Mouse (Mus musculus): Measurements from ENCODE around the gene Arl6ip1. TPM values are rescaled to one million over a fixed set of nuclear protein-coding genes. Genes with fewer than 3 reads are reported as not detected.

The Arl6ip1 gene
- polyA plus RNA-seq, 1 experiment from 2014 or later, result 381 TPM

DNA sequence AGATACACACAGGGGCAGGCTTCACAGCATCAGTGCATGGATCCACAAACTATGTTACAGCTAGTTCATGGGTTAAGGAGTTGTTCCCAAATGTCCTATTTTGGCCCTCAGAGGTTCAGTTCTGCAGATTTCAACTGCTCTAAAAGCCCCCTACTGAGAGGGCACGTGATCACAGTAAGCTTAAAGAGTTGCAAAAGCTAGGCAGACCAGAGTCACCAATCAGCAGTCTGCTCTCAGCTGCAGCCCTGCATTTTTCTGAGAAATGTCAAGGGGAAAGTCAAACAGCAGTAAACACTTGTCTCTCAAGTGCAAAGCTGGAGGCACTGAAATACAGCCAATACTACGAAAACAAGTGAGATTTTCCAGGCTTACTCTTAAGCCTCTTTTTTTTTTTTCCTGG, 10.3 kb downstream of the Arl6ip1 start:
- no peak for ATAC-seq (ENCODE audit: low FRiP score, low TSS enrichment)
- no peak overlapping the region for H3K4me3 ChIP-seq (ENCODE audit: low read length)

DNA sequence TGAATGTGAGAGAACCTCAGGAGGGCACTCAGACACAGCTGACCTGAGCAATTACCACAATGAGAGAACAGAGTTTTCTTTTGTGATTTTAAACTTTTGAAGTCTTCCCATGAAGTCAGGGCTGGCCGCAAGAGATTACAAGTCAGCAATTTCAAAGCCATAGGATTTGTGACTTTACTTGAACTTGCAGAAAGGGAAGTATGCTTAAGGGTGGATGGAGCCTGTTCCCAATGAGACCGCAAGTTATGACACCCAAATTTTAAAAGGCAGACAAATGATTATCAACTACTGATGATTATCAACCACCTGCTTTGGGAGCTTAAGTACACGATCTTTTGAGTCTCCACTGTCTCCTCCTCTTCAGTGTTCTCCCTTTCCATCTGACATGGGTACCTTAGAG, 11.0 kb downstream of the Arl6ip1 start:
- no peaks in the 10 kb centered on the region for H3K9me3 ChIP-seq (ENCODE audit: control insufficient read depth, low read length)
- no peak overlapping the region for H3K4me2 ChIP-seq (replicated peaks; ENCODE audit: low read depth, low read length)
- H3K4me3 ChIP-seq (ENCODE audit: low read length), result no peak overlapping the region
- no peak overlapping the region for H3K27ac ChIP-seq (ENCODE audit: low read depth, low read length)
- peaks cover 19% of the 10 kb centered on the region for H3K4me1 ChIP-seq (ENCODE audit: control insufficient read depth, insufficient read depth, low read length)
- no peak overlapping the region for H3K9ac ChIP-seq (ENCODE audit: low read depth, low read length)
- no peak for ATAC-seq (ENCODE audit: low FRiP score, low TSS enrichment)
- WGBS, result 76% methylated on average over 3 of the region's 3 CpGs
- H3K36me3 ChIP-seq (ENCODE audit: control insufficient read depth, insufficient read depth, low read length), result peaks cover 65% of the 10 kb centered on the region
- H3K27me3 ChIP-seq (ENCODE audit: control insufficient read depth, insufficient read depth, low read length), result no peaks in the 10 kb centered on the region

More for the DNA sequence above, 10.3 kb downstream of the Arl6ip1 start:
- H3K36me3 ChIP-seq (ENCODE audit: control insufficient read depth, insufficient read depth, low read length), result peaks cover 65% of the 10 kb centered on the region
- H3K27me3 ChIP-seq (ENCODE audit: control insufficient read depth, insufficient read depth, low read length), result no peaks in the 10 kb centered on the region
- H3K4me1 ChIP-seq (ENCODE audit: control insufficient read depth, insufficient read depth, low read length), result peaks cover 12% of the 10 kb centered on the region
- no peaks in the 10 kb centered on the region for H3K9me3 ChIP-seq (ENCODE audit: control insufficient read depth, low read length)
- no peak overlapping the region for H3K27ac ChIP-seq (ENCODE audit: low read depth, low read length)
- H3K9ac ChIP-seq (ENCODE audit: low read depth, low read length), result no peak overlapping the region
- H3K4me2 ChIP-seq (replicated peaks; ENCODE audit: low read depth, low read length), result no peak overlapping the region
- whole genome bisulfite sequencing, result 67% methylated on average over 2 of the region's 2 CpGs

DNA sequence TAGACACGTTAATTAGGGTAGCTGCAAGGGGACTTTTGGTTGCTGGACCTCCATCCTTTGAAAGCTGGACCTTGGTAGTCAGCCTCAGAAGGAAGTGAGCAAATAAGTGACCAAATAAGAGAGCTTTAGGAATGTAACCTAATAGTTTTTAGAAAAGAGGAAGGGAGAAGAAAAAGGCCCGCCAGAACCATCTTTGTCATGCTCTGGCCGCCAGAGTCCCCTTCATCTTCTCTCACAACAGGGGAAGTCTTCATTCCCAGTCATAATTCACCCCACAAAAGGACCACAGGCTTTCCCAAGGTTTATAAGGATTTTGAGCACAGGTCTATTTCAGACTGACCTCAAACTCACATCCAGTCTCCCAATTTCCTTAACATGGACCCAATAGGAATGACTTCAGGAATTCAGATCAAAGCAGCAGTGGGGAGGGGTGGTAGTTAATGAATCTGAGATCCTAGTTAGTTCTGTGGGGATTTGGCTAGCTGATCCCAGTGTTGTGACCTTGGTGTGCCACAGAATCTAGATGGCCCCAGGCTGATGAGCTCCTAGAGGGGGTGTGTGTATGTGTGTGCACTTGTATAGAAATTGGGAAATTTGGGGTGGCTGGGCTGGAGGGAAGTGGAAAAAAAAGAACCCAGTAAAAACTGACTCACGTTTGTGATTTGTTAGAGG, 11.8 kb downstream of the Arl6ip1 start:
- H3K9me3 ChIP-seq (ENCODE audit: control insufficient read depth, low read length), result no peaks in the 10 kb centered on the region
- peaks cover 67% of the 10 kb centered on the region for H3K36me3 ChIP-seq (ENCODE audit: control insufficient read depth, insufficient read depth, low read length)
- H3K9ac ChIP-seq (ENCODE audit: low read depth, low read length), result no peak overlapping the region
- no peak for ATAC-seq (ENCODE audit: low FRiP score, low TSS enrichment)
- no peak overlapping the region for H3K4me3 ChIP-seq (ENCODE audit: low read length)
- H3K4me1 ChIP-seq (ENCODE audit: control insufficient read depth, insufficient read depth, low read length), result peaks cover 21% of the 10 kb centered on the region
- H3K27me3 ChIP-seq (ENCODE audit: control insufficient read depth, insufficient read depth, low read length), result no peaks in the 10 kb centered on the region
- H3K27ac ChIP-seq (ENCODE audit: low read depth, low read length), result peak overlapping the region; percentile 59; the same call in 1 of the 2 replicates
- H3K4me2 ChIP-seq (replicated peaks; ENCODE audit: low read depth, low read length), result no peak overlapping the region
- WGBS, result 43% methylated on average over 4 of the region's 4 CpGs

DNA sequence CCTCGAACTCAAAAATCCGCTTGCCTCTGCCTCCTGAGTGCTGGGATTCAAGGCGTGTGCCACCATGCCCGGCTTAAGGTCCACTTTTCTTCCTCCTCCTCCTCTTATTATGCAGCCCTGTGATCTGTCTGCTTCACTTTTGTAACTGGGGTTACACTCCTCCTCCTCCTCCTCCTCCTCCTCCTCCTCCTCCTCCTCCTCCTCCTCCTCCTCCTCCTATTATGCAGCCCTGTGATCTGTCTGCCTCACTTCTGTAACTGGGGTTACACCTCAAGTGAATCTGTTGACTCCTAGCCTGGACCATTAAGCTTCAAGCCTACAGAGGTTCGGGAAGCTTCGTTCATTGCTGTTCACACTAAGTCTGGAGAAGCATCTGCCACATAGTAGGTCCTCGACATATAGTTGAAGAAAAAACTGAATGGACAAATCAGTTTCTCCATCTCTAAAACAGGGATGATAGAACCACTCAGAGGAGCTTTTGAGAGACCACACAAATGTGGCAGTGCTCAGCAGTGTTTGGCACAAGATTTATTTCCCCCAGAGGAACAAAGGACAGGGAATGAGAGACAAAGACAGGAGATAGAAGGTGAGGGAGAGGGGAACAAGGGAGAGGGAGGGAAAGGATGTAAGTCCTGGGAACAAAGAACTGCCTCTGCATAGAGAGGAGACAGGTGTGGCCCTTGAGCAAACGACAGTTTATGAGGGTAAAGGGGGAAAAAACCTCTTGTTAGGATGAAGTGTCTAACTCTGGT, 12.5 kb downstream of the Arl6ip1 start:
- no peak overlapping the region for H3K9ac ChIP-seq (ENCODE audit: low read depth, low read length)
- no peaks in the 10 kb centered on the region for H3K27me3 ChIP-seq (ENCODE audit: control insufficient read depth, insufficient read depth, low read length)
- H3K4me3 ChIP-seq (ENCODE audit: low read length), result peak overlapping the region; percentile 92; the same call in 1 of the 2 replicates
- H3K4me2 ChIP-seq (replicated peaks; ENCODE audit: low read depth, low read length), result peak overlapping the region; percentile 48
- H3K4me1 ChIP-seq (ENCODE audit: control insufficient read depth, insufficient read depth, low read length), result peaks cover 21% of the 10 kb centered on the region
- H3K9me3 ChIP-seq (ENCODE audit: control insufficient read depth, low read length), result no peaks in the 10 kb centered on the region
- H3K27ac ChIP-seq (ENCODE audit: low read depth, low read length), result peak overlapping the region; percentile 59; the same call in 1 of the 2 replicates
- peaks cover 68% of the 10 kb centered on the region for H3K36me3 ChIP-seq (ENCODE audit: control insufficient read depth, insufficient read depth, low read length)
- peak; percentile 16; the same call in 1 of the 2 replicates for ATAC-seq (ENCODE audit: low FRiP score, low TSS enrichment)
- WGBS, result 10% methylated on average over 8 of the region's 8 CpGs

DNA sequence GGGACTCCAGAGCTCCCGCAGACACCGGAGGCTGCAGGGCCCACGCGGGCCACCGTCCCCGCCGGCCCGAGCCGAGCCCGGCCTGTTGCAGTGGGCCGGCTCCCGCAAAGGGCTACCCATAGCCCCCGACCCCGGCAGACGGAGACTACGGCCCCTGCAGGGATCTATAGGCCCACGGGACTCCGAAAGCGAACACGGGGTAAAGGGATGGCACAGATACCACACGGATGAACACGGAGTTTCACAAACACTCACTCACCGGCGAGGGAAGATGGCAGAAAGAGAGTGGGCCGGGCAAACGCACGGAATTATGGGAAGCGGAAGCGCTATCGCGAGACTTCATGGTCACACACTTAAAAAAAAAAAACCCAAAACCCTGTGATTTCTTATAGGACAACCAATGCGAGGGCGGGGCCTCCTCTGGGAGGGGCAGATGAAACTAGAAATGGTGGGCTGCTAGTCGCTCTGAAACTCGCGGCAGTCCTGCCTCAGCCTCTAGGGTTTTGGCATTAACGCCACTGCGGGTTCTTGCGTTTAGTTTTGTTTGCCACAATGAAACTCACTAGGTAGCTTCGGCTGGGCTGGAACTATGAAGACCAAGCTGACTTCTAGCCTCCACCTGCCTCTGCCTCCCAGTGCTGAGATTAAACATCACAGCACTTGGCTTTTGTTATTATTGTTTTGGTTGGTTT, 13.4 kb downstream of the Arl6ip1 start, which contains the start of gene Rps15a:
TSS of gene Rps15a (minus strand) at position 312 of the 692 bp plus-strand sequence.
- H3K4me3 ChIP-seq (ENCODE audit: low read length), result peak within 1 kb of the TSS; percentile 92
- under 1% methylated on average over 40 of the region's 40 CpGs for WGBS
- peaks cover 21% of the 10 kb centered on the region for H3K4me1 ChIP-seq (ENCODE audit: control insufficient read depth, insufficient read depth, low read length)
- no peaks in the 10 kb centered on the region for H3K9me3 ChIP-seq (ENCODE audit: control insufficient read depth, low read length)
- ATAC-seq (ENCODE audit: low FRiP score, low TSS enrichment), result peak; percentile 81
- H3K27me3 ChIP-seq (ENCODE audit: control insufficient read depth, insufficient read depth, low read length), result no peaks in the 10 kb centered on the region
- peaks cover 68% of the 10 kb centered on the region for H3K36me3 ChIP-seq (ENCODE audit: control insufficient read depth, insufficient read depth, low read length)
- peak within 1 kb of the TSS; percentile 93 for H3K27ac ChIP-seq (ENCODE audit: low read depth, low read length)
- H3K9ac ChIP-seq (ENCODE audit: low read depth, low read length), result peak within 1 kb of the TSS; percentile 98
- H3K4me2 ChIP-seq (replicated peaks; ENCODE audit: low read depth, low read length), result peak within 1 kb of the TSS; percentile 75

DNA sequence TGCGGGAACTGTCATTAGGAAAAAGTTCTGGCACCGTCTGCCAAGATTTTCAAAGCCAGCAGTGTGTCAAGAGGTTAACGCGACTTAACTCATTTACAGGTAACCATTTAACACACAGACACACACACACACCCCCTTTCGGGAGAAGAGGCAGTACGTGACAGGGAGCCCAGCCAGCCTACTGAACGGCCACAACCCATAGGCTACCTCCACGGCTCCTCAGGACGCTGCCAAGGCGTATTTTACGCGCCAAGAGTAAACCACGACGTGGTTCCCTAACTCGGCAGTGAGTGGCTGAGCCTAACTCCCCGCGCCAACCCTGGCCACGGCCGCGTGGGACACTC, 14.0 kb downstream of the Arl6ip1 start:
- no peaks in the 10 kb centered on the region for H3K9me3 ChIP-seq (ENCODE audit: control insufficient read depth, low read length)
- 1% methylated on average over 20 of the region's 20 CpGs for WGBS
- H3K4me2 ChIP-seq (replicated peaks; ENCODE audit: low read depth, low read length), result peak overlapping the region; percentile 75
- peaks cover 68% of the 10 kb centered on the region for H3K36me3 ChIP-seq (ENCODE audit: control insufficient read depth, insufficient read depth, low read length)
- no peak; the same call in 1 of the 2 replicates for ATAC-seq (ENCODE audit: low FRiP score, low TSS enrichment)
- H3K4me3 ChIP-seq (ENCODE audit: low read length), result peak overlapping the region; percentile 92
- H3K27me3 ChIP-seq (ENCODE audit: control insufficient read depth, insufficient read depth, low read length), result no peaks in the 10 kb centered on the region
- peaks cover 21% of the 10 kb centered on the region for H3K4me1 ChIP-seq (ENCODE audit: control insufficient read depth, insufficient read depth, low read length)
- peak overlapping the region; percentile 98 for H3K9ac ChIP-seq (ENCODE audit: low read depth, low read length)
- H3K27ac ChIP-seq (ENCODE audit: low read depth, low read length), result peak overlapping the region; percentile 93

DNA sequence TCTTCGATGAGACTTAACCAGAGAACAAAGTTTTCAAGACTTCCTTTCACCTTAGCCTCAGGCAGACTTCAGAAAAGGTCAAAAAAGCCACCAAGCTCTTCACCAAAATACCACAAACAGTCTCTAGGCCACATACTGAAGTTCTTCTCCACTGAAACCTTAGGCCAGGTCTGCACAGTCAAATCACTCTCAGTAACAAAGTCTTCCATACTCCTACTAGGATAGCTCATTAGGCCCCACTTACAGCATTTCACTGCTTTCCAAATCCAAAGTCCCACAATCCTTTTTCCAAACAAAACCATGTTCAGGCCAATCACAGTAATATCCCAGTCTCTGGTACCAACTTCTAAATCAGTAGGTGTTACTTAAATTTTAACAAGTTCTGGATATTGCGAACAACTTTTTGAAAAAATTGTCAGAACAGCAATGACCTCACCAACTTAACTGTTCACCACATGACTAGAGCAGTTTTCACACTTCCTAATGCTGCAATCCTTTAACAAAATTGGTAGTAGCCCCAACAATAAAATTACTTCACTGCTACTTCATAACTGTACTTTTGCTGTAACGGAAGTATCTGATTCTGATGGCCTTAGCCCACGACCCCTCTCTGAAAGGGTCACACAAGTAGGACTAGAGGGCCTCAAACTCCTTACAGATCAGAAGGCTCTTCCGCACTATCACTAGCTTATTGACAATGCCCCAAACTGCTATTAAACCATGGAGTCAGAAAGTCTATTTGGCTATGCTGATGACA, 15.7 kb downstream of the Arl6ip1 start:
- H3K4me1 ChIP-seq (ENCODE audit: control insufficient read depth, insufficient read depth, low read length), result peaks cover 21% of the 10 kb centered on the region
- H3K27ac ChIP-seq (ENCODE audit: low read depth, low read length), result no peak overlapping the region
- H3K4me3 ChIP-seq (ENCODE audit: low read length), result peak overlapping the region; percentile 92
- H3K9ac ChIP-seq (ENCODE audit: low read depth, low read length), result peak overlapping the region; percentile 98; the same call in 1 of the 2 replicates
- no peak for ATAC-seq (ENCODE audit: low FRiP score, low TSS enrichment)
- H3K9me3 ChIP-seq (ENCODE audit: control insufficient read depth, low read length), result no peaks in the 10 kb centered on the region
- 63% methylated on average over 5 of the region's 5 CpGs for WGBS
- H3K36me3 ChIP-seq (ENCODE audit: control insufficient read depth, insufficient read depth, low read length), result peaks cover 68% of the 10 kb centered on the region
- no peaks in the 10 kb centered on the region for H3K27me3 ChIP-seq (ENCODE audit: control insufficient read depth, insufficient read depth, low read length)
- H3K4me2 ChIP-seq (replicated peaks; ENCODE audit: low read depth, low read length), result peak overlapping the region; percentile 75

- no peaks in the 10 kb centered on the region for H3K9me3 ChIP-seq (ENCODE audit: control insufficient read depth, low read length)
- H3K4me1 ChIP-seq (ENCODE audit: control insufficient read depth, insufficient read depth, low read length), result peaks cover 13% of the 10 kb centered on the region
- no peak for ATAC-seq (ENCODE audit: low FRiP score, low TSS enrichment)
- H3K36me3 ChIP-seq (ENCODE audit: control insufficient read depth, insufficient read depth, low read length), result peaks cover 87% of the 10 kb centered on the region
- peak overlapping the region; percentile 27; the same call in 1 of the 2 replicates for H3K4me2 ChIP-seq (replicated peaks; ENCODE audit: low read depth, low read length)
- no peaks in the 10 kb centered on the region for H3K27me3 ChIP-seq (ENCODE audit: control insufficient read depth, insufficient read depth, low read length)
- no peak overlapping the region for H3K27ac ChIP-seq (ENCODE audit: low read depth, low read length)
- WGBS, result 72% methylated on average over 3 of the region's 3 CpGs
- H3K9ac ChIP-seq (ENCODE audit: low read depth, low read length), result 0 out of 2 replicates have a peak overlapping the region, but pooled peaks have one; percentile 5
- peak overlapping the region; percentile 10; the same call in 1 of the 2 replicates for H3K4me3 ChIP-seq (ENCODE audit: low read length)
Measured at GRCm38 (mm10) chr7:118111128-118111527, 18.3 kb downstream of the Arl6ip1 start.

Data from kidney, embryonic 14.5 days (tissue).